Comparison of ENCODE assay signal across 15 mouse cellular contexts in the genomic region with DNA sequence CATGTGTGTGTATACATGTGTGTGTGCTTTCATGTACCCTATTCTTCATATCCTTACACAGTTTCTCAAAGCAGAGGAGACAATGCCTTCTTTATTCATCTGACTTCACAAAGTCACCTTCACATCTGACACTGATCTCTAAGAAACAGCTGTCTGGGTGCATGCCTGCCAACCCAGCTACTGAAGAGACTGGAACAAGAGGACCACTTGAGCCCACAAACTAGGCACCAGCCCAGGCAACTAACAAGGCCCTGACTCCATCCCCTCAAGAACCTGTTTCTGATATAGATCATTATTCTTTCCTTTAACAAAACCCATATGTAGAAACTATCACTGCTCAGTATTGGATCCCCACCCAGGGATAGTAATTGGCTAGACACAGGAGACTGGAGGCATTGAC.
"Had no signal": no experiment of that assay in that cellular context is flagged by ENCODE, and none has a peak within 500 bp of the region (broad histone marks: within the 10 kb centered on the region; RNA-seq: fewer than 3 reads in every experiment).

No protein-coding gene starts in this region.

- H3K36me3 ChIP-seq: neural tube, embryonic 15.5 days; stomach, embryonic 15.5 days had no signal

- DNase-seq: retina, postnatal 1 day; right cerebral cortex, adult 18-20 months; right cerebral cortex, postnatal 14 days; right cerebral cortex, postnatal 25 days; right cerebral cortex, postnatal 4 days; spleen, adult 18-20 months; thymus, adult 18-20 months; thymus, adult 2 months; thymus, postnatal 14 days; thymus, postnatal 25 days; thymus, postnatal 36 days; thymus, postnatal 4 days had no signal

- H3K4me1 ChIP-seq: neural tube, embryonic 15.5 days; stomach, embryonic 15.5 days had no signal

- H3K9me3 ChIP-seq: neural tube, embryonic 15.5 days; stomach, embryonic 15.5 days had no signal

- H3K4me2 ChIP-seq: neural tube, embryonic 15.5 days; stomach, embryonic 15.5 days had no signal

- H3K27ac ChIP-seq: neural tube, embryonic 15.5 days; stomach, embryonic 15.5 days; stomach, postnatal 0 days had no signal

- H3K27me3 ChIP-seq: neural tube, embryonic 15.5 days; stomach, embryonic 15.5 days had no signal

- H3K4me3 ChIP-seq: neural tube, embryonic 15.5 days; stomach, embryonic 15.5 days had no signal

- H3K9ac ChIP-seq: neural tube, embryonic 15.5 days; stomach, embryonic 15.5 days had no signal
